Mouse (Mus musculus) lung, adult 2 months (tissue): Measurements from ENCODE around the gene Cttnbp2nl. TPM values are rescaled to one million over a fixed set of nuclear protein-coding genes. Genes with fewer than 3 reads are reported as not detected.

Source experiments
- DNase-seq: peaks from one replicate; pipeline ENCODE4 v3.0.0; 2022
- H3K4me1 ChIP-seq: fragments of 200-500 bp; 2 replicates; pipeline ENCODE4 v1.6.1; 2011; ENCODE audit warnings: low read length; ENCODE audit not compliant: control insufficient read depth, insufficient read depth
- H3K4me3 ChIP-seq: fragments of 200-500 bp; replicated peaks from 2 replicates; pipeline ENCODE3; 2011; ENCODE audit warnings: low read depth, mild to moderate bottlenecking, control low read depth, low read length; ENCODE audit errors: extremely low read depth
- CTCF ChIP-seq: fragments of 200-500 bp; IDR thresholded peaks from 2 replicates; pipeline ENCODE4 v1.5.1; 2011; ENCODE audit warnings: mild to moderate bottlenecking, low read length, control low read depth; ENCODE audit not compliant: insufficient read depth
- POLR2A ChIP-seq: fragments of 200-500 bp; IDR thresholded peaks from 2 replicates; pipeline ENCODE4 v1.6.1; 2011; ENCODE audit warnings: low read depth, mild to moderate bottlenecking, control low read depth, low read length, borderline replicate concordance; ENCODE audit errors: extremely low read depth
- WGBS: fragments of 180-500 bp; shearing (Covaris S2); methylation state at CpG from one replicate; pipeline ENCODE4 v1.1.7; 2018; 5-methylcytosine and 5-hydroxymethylcytosine counted together
- polyA plus RNA-seq: library from polyadenylated mRNA; depleted of rRNA; stranded (reverse); fragments of >200 nt; gene quantifications from 2 replicates; pipeline ENCODE4 v1.2.3, GENCODE M21; 2012

The Cttnbp2nl gene
- polyA plus RNA-seq, 1 experiment: 21.6 TPM

DNA sequence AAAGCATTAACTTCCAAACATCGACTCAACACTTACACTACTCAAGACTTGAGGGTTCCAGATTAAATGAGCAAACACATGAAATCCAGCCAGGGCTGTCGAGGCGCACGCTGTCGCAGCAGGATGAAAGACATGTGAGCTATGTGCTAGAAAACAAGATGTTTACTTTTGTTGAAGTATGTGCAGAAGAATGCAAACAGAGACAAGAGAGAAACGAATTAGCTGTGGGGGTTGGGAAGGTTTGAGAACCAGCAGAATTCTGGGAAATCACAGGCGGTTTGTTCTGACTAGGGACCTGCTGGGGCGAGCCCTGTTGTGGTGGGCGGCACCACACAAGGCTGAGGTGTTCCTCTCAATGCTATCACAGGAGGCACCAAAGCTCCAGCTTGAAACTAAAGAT lies 44.9 kb downstream of the Cttnbp2nl start:
- peak; percentile 57 for DNase-seq
- Histone ChIP-seq H3K4me3 (no peak overlapping the region), H3K4me1 (peaks cover 12% of the 10 kb centered on the region)
- TF ChIP-seq POLR2A (no peak), CTCF (no peak)
- 51% methylated on average over 9 of the region's 9 CpGs for WGBS

DNA sequence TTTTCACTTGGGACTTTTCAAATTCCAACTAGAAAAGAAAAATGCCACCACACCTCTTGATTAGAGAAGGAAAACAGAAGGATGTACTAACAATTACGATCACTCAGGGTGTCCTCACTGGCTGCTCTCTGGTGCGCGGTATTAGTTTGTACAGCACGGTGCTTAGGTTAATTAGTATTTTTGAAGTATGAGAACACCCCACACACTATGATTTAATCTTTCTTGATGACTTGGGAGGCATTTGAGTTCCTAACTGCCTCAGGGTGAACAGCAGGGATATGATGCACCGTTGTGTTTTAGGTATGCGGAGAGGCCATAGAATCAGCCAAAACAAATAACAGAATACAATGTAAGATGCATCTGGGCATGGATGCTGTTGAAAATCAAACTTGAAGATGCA lies 46.8 kb downstream of the Cttnbp2nl start:
- Histone ChIP-seq H3K4me3 (no peak overlapping the region), H3K4me1 (peaks cover 9% of the 10 kb centered on the region)
- TF ChIP-seq POLR2A (no peak), CTCF (no peak)
- no peak for DNase-seq
- 83% methylated on average over 6 of the region's 6 CpGs for WGBS

DNA sequence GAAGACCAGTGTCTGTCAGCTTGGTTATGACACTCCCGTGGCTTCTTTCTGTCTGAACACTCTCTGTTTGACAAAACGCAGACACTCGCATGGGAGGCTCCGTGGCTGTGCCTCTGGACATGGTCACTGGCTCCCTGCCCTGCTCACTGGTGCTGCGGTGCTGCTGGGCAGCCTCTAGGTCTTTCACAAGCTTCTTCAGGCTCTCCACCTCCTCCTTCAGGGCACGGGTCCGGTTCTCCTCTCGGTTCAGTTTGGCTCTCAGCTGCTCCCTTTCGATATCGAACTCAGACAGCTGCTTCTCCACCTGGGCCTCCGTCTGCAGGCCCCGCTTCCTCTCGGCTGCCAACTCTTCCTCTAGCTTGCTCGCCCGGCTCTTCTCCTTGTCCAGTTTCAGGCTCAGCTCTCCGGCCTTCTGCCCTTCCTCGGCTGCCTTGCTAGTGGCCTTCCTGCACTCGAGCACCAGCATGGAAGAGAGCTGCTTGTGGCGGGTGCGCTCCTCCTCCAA lies 47.3 kb downstream of the Cttnbp2nl start:
- WGBS: 71% methylated on average over 20 of the region's 20 CpGs
- no peak for TF ChIP-seq CTCF
- no peak for TF ChIP-seq POLR2A
- Histone ChIP-seq H3K4me1 (peaks cover 13% of the 10 kb centered on the region), H3K4me3 (no peak overlapping the region)
- DNase-seq: no peak

DNA sequence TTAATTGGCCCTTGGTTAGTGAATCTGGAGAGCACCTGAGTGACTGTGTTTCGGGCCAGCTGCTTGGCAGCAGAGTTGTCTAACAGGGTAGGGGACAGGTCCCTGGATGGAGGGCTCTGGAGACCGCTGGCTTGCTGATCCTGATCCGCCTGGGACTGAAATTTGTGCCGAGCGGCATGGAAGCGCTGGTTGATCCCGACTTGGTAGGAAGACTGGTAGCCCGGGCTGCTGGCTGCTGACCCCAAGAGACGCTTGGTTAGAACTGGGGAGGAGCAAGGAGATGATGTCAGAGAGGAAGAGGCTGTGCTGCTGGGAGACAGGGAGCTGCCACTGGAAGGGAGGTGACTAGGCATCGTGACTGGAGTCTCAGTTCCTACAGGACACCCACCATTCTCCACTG lies 47.9 kb downstream of the Cttnbp2nl start:
- no peak overlapping the region for H3K4me3 ChIP-seq
- H3K4me1 ChIP-seq: peaks cover 13% of the 10 kb centered on the region
- no peak for TF ChIP-seq CTCF
- no peak for TF ChIP-seq POLR2A
- 76% methylated on average over 10 of the region's 10 CpGs for WGBS
- no peak for DNase-seq

DNA sequence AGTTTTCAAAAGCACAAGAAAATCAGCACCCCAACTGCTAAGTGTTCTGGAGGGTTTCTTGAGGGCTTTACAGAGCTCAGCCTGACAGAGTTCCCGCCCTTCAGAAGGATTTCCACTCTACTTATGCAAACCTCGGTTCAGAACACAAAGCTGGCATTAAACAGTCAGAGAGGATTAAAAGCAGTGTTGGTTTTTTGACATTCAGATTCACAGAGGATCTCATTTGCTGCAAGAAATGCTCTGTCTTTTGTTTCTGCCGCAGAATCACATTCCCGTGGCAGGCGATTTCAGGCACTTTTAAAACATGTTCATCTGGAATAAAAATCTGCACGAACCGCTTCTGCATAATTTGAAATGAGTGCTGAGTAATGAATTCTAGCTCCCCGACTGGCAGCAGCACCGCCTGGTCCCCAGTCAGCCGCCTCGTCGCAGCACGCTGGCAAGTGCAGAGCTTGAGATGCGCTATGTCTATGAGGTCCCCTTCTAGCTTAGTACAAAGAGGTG lies 48.9 kb downstream of the Cttnbp2nl start:
- Histone ChIP-seq H3K4me1 (peaks cover 17% of the 10 kb centered on the region), H3K4me3 (no peak overlapping the region)
- DNase-seq: no peak
- WGBS: 67% methylated on average over 14 of the region's 14 CpGs
- no peak for TF ChIP-seq CTCF
- no peak for TF ChIP-seq POLR2A

DNA sequence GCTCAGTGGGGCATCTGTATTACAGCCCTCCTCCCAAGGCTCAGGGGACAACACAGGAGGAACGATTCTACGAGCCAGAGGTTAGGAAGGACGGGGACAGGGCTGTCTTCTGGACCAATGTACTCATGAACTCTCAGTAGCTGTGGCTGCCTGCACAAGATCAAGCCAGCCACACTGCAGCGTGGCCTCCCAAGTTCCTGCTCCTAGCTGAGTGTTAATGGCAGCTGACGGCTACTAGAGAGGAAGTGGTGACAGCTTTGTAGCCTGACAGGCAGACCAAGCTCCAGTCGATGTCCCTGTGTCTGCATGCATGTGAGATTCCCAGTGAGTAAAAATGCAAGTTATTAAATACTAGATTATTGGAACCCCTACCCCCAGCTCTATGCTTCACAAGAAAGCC lies 51.6 kb downstream of the Cttnbp2nl start:
- TF ChIP-seq POLR2A (no peak), CTCF (no peak)
- WGBS: 38% methylated on average over 6 of the region's 6 CpGs
- Histone ChIP-seq H3K4me3 (no peak overlapping the region), H3K4me1 (peaks cover 19% of the 10 kb centered on the region)
- DNase-seq: no peak

DNA sequence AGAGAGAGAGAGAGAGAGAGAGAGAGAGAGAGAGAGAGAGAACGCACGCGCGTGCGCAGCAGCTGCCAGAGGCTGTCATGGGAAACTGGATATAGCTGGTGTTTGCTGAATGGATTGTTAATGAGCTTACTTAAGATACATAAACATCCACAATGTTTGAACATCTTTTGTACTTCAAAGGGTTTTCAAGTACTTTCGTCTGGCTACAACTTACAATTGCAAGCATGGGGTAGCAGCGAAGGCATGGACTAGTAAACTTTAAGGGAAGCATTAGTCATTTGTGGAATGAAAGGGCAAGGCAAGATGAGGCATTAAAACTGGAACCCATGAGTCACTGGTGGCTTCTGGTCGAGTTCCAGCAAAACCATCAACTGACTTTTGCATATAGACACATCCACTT lies 52.4 kb downstream of the Cttnbp2nl start:
- DNase-seq: no peak
- Histone ChIP-seq H3K4me1 (peaks cover 23% of the 10 kb centered on the region), H3K4me3 (no peak overlapping the region)
- no peak for TF ChIP-seq CTCF
- TF ChIP-seq POLR2A: no peak
- WGBS: 36% methylated on average over 8 of the region's 8 CpGs

DNA sequence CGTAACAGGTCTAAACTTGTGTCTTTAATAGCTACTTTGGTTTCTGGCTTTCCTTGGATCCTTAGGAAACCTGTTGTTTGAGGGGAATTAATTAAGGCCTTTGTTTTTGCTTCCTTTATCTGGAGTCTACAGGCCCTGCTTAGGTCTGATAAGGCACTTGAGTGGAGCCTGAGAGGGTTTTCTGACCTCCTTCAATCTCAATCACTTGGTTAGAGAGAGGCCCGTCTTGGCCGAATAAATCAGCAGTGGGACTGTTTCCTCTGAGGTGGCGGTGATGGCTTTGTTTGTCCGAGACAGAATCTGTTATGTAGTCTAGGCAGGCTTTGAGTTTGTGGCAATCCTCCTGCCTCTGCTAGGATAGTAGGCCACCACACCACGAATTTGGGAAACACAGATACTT lies 55.4 kb downstream of the Cttnbp2nl start:
- WGBS: 27% methylated on average over 6 of the region's 6 CpGs
- Histone ChIP-seq H3K4me1 (peaks cover 40% of the 10 kb centered on the region), H3K4me3 (no peak overlapping the region)
- DNase-seq: no peak
- no peak for TF ChIP-seq POLR2A
- no peak for TF ChIP-seq CTCF

DNA sequence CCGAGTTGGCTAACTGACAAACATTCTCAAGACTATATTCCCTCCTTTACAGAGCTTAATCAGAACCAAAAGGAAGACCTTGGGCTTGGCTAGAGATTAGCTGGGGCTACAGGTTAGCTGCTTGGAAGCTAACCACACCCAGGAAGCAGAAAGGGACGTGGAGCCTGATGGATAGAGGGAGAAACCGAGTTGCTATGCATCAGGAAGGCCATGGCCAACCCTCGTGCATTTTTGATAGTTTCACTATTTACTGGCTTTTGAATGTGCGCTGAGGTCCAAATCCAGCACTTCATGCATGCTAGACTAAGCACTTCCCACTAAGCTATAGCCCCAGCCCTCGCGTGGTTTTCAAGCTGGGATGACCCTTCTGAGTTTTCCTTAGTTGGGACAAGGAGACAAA lies 57.2 kb downstream of the Cttnbp2nl start:
- TF ChIP-seq CTCF: no peak
- no peak for TF ChIP-seq POLR2A
- Histone ChIP-seq H3K4me1 (peaks cover 36% of the 10 kb centered on the region), H3K4me3 (no peak overlapping the region)

DNA sequence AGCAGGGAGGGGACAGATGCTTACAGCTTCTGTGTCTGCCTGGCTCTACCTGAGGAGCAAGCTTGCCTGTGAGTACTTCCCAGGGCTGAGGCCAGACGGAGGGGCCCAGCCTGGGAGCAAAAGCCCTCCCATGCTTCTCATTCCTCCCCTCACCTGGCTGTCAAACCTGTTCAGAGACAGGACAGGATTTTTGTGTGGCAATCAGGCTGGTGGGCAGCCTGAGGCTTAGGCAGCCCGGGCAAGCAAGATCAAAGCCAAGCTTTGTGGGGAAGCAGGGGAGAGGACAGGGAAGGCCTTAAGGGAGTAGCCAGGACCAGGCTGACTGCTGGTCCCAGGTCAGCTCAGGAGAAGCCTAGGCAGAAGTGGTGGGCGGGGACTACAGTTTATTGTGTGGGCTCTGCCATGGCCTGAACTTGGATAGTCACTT lies 58.5 kb downstream of the Cttnbp2nl start:
- WGBS: 39% methylated on average over 3 of the region's 3 CpGs
- no peak overlapping the region for H3K4me3 ChIP-seq
- no peak for DNase-seq
- H3K4me1 ChIP-seq: peaks cover 31% of the 10 kb centered on the region
- TF ChIP-seq CTCF (no peak), POLR2A (no peak)

More for the DNA sequence above, 57.2 kb downstream of the Cttnbp2nl start:
- DNase-seq: no peak
- 62% methylated on average over 7 of the region's 7 CpGs for WGBS

DNA sequence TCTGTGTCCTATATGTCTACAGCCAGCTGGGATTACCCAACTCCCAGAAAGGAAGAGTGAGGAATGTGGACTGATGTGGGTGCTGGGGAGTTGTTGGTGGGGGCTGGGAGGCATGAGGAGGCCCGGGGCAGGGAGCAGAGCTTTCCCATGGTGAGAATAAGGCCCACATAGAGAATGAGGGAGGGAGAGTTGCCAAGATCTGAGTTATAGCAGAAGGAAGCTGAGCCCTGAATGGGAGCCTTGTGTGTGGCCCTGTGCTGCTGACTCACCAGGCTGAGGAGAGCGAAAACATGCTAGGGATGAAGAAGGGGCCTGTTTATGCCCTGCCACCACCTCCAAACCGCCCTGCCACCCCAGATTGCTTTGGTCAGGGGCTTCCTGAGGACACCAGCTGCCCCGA lies 59.1 kb downstream of the Cttnbp2nl start:
- H3K4me3 ChIP-seq: no peak overlapping the region
- 31% methylated on average over 4 of the region's 4 CpGs for WGBS
- peaks cover 31% of the 10 kb centered on the region for H3K4me1 ChIP-seq
- no peak for DNase-seq
- TF ChIP-seq POLR2A (no peak), CTCF (no peak)
